Mouse (Mus musculus): ENCODE results near the gene Gm17079. TPM values are rescaled to one million over a fixed set of nuclear protein-coding genes. Genes with fewer than 3 reads are reported as not detected.
"Not testable (repeated sequence)": the region's sequence is repeated elsewhere in the genome, so short reads cannot be mapped to it uniquely, and the experiment has no call there.

Gene Gm17079
- not detected in 2 replicates for polyA plus RNA-seq (2012; rRNA removed)

- not testable (repeated sequence) for DNase-seq (ENCODE audit: low read depth, low spot score)
- WGBS = 89% methylated on average over 1 of the region's 2 CpGs
These were observed at the start of gene Gm17079 for GRCm38 (mm10) chr14:51695368-51695767. TSS of gene Gm17079 (minus strand) at chr14:51695468.

GRCm38 (mm10) chr14:51740347-51741170 is 45.3 kb upstream of the Gm17079 start:
- WGBS = 1% methylated on average over 42 of the region's 42 CpGs
- DNase-seq (ENCODE audit: low read depth, low spot score) = no peak

- WGBS = 4% methylated on average over 24 of the region's 24 CpGs
These were observed 44.1 kb upstream of the Gm17079 start for GRCm38 (mm10) chr14:51739150-51739993.

GRCm38 (mm10) chr14:51738411-51739149 is 43.3 kb upstream of the Gm17079 start:
- 4% methylated on average over 29 of the region's 29 CpGs for WGBS
- DNase-seq (ENCODE audit: low read depth, low spot score) = no peak

More at GRCm38 (mm10) chr14:51739150-51739993, 44.1 kb upstream of the Gm17079 start:
- no peak for DNase-seq (ENCODE audit: low read depth, low spot score)

- no peak for DNase-seq (ENCODE audit: low read depth, low spot score)
- 26% methylated on average over 12 of the region's 12 CpGs for WGBS
These were observed 42.7 kb upstream of the Gm17079 start for GRCm38 (mm10) chr14:51737967-51738366.

- DNase-seq (ENCODE audit: low read depth, low spot score) = no peak
- WGBS = 53% methylated on average over 1 of the region's 1 CpGs
These were observed 21.8 kb upstream of the Gm17079 start, which contains the start of gene Gm5800 for GRCm38 (mm10) chr14:51717083-51717482. TSS of gene Gm5800 (minus strand) at chr14:51717183.

GRCm38 (mm10) chr14:51677269-51677668 is 18.0 kb downstream of the Gm17079 start:
- WGBS = 86% methylated on average over 5 of the region's 5 CpGs
- DNase-seq (ENCODE audit: low read depth, low spot score) = no peak

Other genes starting within 250 kb of the Gm17079 start
- not detected in 2 replicates for gene Vmn2r89, start 243.6 kb downstream of the Gm17079 start, polyA plus RNA-seq (2012; rRNA removed)
- gene Gm5622, start 142.7 kb downstream of the Gm17079 start, polyA plus RNA-seq (2012; rRNA removed) = not detected in 2 replicates
- not detected in 2 replicates for gene Gm17175, start 121.4 kb downstream of the Gm17079 start, polyA plus RNA-seq (2012; rRNA removed)
- not detected in 2 replicates for gene Gm17174, start 103.3 kb downstream of the Gm17079 start, polyA plus RNA-seq (2012; rRNA removed)
- gene Gm17078, start 84.2 kb downstream of the Gm17079 start, polyA plus RNA-seq (2012; rRNA removed) = not detected in 2 replicates
- not detected in 2 replicates for gene Gm4181, start 59.8 kb downstream of the Gm17079 start, polyA plus RNA-seq (2012; rRNA removed)
- gene Gm5800, start 21.7 kb upstream of the Gm17079 start, polyA plus RNA-seq (2012; rRNA removed) = not detected in 2 replicates
- gene Ang4, start 78.1 kb upstream of the Gm17079 start, polyA plus RNA-seq (2012; rRNA removed) = 726 and 776 TPM in 2 replicates
- not detected in 2 replicates for gene AY358078, start 104.6 kb upstream of the Gm17079 start, polyA plus RNA-seq (2012; rRNA removed)
- not detected in 2 replicates for gene Ear6, start 158.2 kb upstream of the Gm17079 start, polyA plus RNA-seq (2012; rRNA removed)
- 32.7 and 42.6 TPM in 2 replicates for gene Mettl17, start 189.4 kb upstream of the Gm17079 start, polyA plus RNA-seq (2012; rRNA removed)
- 0.62 and 0.69 TPM in 2 replicates for gene Slc39a2, start 197.4 kb upstream of the Gm17079 start, polyA plus RNA-seq (2012; rRNA removed)
- gene Ndrg2, start 218.7 kb upstream of the Gm17079 start, polyA plus RNA-seq (2012; rRNA removed) = 32.4 and 33.6 TPM in 2 replicates
- not detected in 2 replicates for gene Tppp2, start 223.0 kb upstream of the Gm17079 start, polyA plus RNA-seq (2012; rRNA removed)
- not detected in 2 replicates for gene Rnase13, start 227.3 kb upstream of the Gm17079 start, polyA plus RNA-seq (2012; rRNA removed)

Measured in large intestine, adult 2 months (tissue).